Mouse (Mus musculus) right cerebral cortex, postnatal 14 days (tissue): ENCODE results near the gene Bmp3.

Source experiments
- DNase-seq: peaks from one replicate; pipeline ENCODE4 v3.0.0; 2022

Bmp3 gene

GRCm38 (mm10) chr5:98918716-98919115 is 64.5 kb downstream of the Bmp3 start:
- no peak for DNase-seq

GRCm38 (mm10) chr5:98921608-98922007 is 67.4 kb downstream of the Bmp3 start:
- DNase-seq = no peak

GRCm38 (mm10) chr5:98922921-98923320 is 68.7 kb downstream of the Bmp3 start:
- DNase-seq = no peak
